Mouse (Mus musculus) thymus, adult 2 months (tissue): ENCODE results near the gene Dennd6a. TPM values are rescaled to one million over a fixed set of nuclear protein-coding genes. Genes with fewer than 3 reads are reported as not detected.

ENCODE experiments used
- DNase-seq: peaks from one replicate; pipeline ENCODE4 v3.0.0; 2021
- H3K27ac ChIP-seq: fragments of 200-500 bp; 2 replicates; pipeline ENCODE4 v1.5.1; 2012; ENCODE audit warnings: low read length, control low read depth; ENCODE audit not compliant: control insufficient read depth, insufficient read depth
- H3K27me3 ChIP-seq: fragments of 200-500 bp; 2 replicates; pipeline ENCODE4 v1.6.1; 2012; ENCODE audit warnings: mild to moderate bottlenecking, low read length, moderate library complexity, mixed read lengths; ENCODE audit not compliant: control insufficient read depth, insufficient read depth
- H3K36me3 ChIP-seq: fragments of 200-500 bp; 2 replicates; pipeline ENCODE4 v1.6.1; 2012; ENCODE audit warnings: mild to moderate bottlenecking, low read length, moderate library complexity; ENCODE audit not compliant: control insufficient read depth, insufficient read depth
- H3K4me1 ChIP-seq: fragments of 200-500 bp; replicated peaks from 2 replicates; pipeline ENCODE4 v1.6.1; 2012; ENCODE audit warnings: low read length; ENCODE audit not compliant: control insufficient read depth, insufficient read depth
- H3K4me3 ChIP-seq: fragments of 200-500 bp; 2 replicates; pipeline ENCODE4 v1.5.1; 2012; ENCODE audit warnings: mild to moderate bottlenecking, low read length, control low read depth, moderate library complexity; ENCODE audit not compliant: control insufficient read depth, insufficient read depth
- CTCF ChIP-seq: fragments of 200-500 bp; IDR thresholded peaks from 2 replicates; pipeline ENCODE4 v1.5.1; 2012; ENCODE audit warnings: mild to moderate bottlenecking, control low read depth, low read length, moderate library complexity, borderline replicate concordance; ENCODE audit not compliant: control insufficient read depth, poor library complexity, insufficient read depth; ENCODE audit errors: extremely low read depth
- POLR2A ChIP-seq: fragments of 200-500 bp; IDR thresholded peaks from 2 replicates; pipeline ENCODE4 v1.6.1; 2012; ENCODE audit warnings: mild to moderate bottlenecking, low read length, control low read depth, moderate library complexity; ENCODE audit not compliant: control insufficient read depth, poor library complexity, insufficient read depth; ENCODE audit errors: extremely low read depth
- WGBS: fragments of 180-500 bp; shearing (Covaris S2); methylation state at CpG from one replicate; pipeline ENCODE4 v1.1.7; 2018; 5-methylcytosine and 5-hydroxymethylcytosine counted together
- polyA plus RNA-seq: library from polyadenylated mRNA; depleted of rRNA; stranded (reverse); fragments of >200 nt; gene quantifications from 2 replicates; pipeline ENCODE4 v1.2.3, GENCODE M21; 2012

The Dennd6a gene
- polyA plus RNA-seq, 1 experiment, result 17.1 TPM

- H3K4me3 ChIP-seq, result no peak overlapping the region
- WGBS, result 90% methylated on average over 3 of the region's 3 CpGs
- peaks cover 10% of the 10 kb centered on the region for H3K4me1 ChIP-seq
- H3K27ac ChIP-seq, result no peak overlapping the region
- no peak for DNase-seq
- no peaks in the 10 kb centered on the region for H3K27me3 ChIP-seq
- TF ChIP-seq POLR2A, result no peak
- TF ChIP-seq CTCF, result no peak
- H3K36me3 ChIP-seq, result peaks cover 5% of the 10 kb centered on the region; the same call in 1 of the 2 replicates
Measured at GRCm38 (mm10) chr14:26583645-26584044, 10.0 kb downstream of the Dennd6a start.

- TF ChIP-seq POLR2A (no peak), CTCF (no peak)
- Histone ChIP-seq H3K4me1 (peaks cover 18% of the 10 kb centered on the region), H3K27me3 (no peaks in the 10 kb centered on the region), H3K36me3 (peaks cover under 1% of the 10 kb centered on the region; the same call in 1 of the 2 replicates), H3K27ac (no peak overlapping the region; the same call in 1 of the 2 replicates), H3K4me3 (no peak overlapping the region)
- DNase-seq, result no peak
Measured at GRCm38 (mm10) chr14:26587116-26587515, 13.5 kb downstream of the Dennd6a start.

- Histone ChIP-seq H3K27me3 (no peaks in the 10 kb centered on the region), H3K4me1 (peaks cover 18% of the 10 kb centered on the region), H3K36me3 (no peaks in the 10 kb centered on the region), H3K4me3 (no peak overlapping the region), H3K27ac (peak overlapping the region; percentile 30; the same call in 1 of the 2 replicates)
- TF ChIP-seq POLR2A (no peak), CTCF (no peak)
- DNase-seq, result no peak
Measured at GRCm38 (mm10) chr14:26591353-26591752, 17.7 kb downstream of the Dennd6a start.

GRCm38 (mm10) chr14:26593281-26593895, 19.7 kb downstream of the Dennd6a start:
- no peak for TF ChIP-seq CTCF
- TF ChIP-seq POLR2A, result no peak
- no peak overlapping the region for H3K27ac ChIP-seq
- no peak for DNase-seq
- peaks cover 15% of the 10 kb centered on the region for H3K4me1 ChIP-seq
- no peak overlapping the region for H3K4me3 ChIP-seq
- 70% methylated on average over 2 of the region's 2 CpGs for WGBS
- no peaks in the 10 kb centered on the region for H3K27me3 ChIP-seq
- peaks cover 5% of the 10 kb centered on the region; the same call in 1 of the 2 replicates for H3K36me3 ChIP-seq

- no peak overlapping the region for H3K4me3 ChIP-seq
- peaks cover 16% of the 10 kb centered on the region for H3K36me3 ChIP-seq
- no peaks in the 10 kb centered on the region for H3K27me3 ChIP-seq
- no peak overlapping the region for H3K27ac ChIP-seq
- 95% methylated on average over 7 of the region's 7 CpGs for WGBS
- TF ChIP-seq CTCF, result no peak
- no peak for TF ChIP-seq POLR2A
- DNase-seq, result no peak
- H3K4me1 ChIP-seq, result peaks cover 13% of the 10 kb centered on the region
Measured at GRCm38 (mm10) chr14:26595167-26595566, 21.5 kb downstream of the Dennd6a start.

- H3K27ac ChIP-seq, result no peak overlapping the region
- 66% methylated on average over 5 of the region's 5 CpGs for WGBS
- H3K27me3 ChIP-seq, result no peaks in the 10 kb centered on the region
- no peak overlapping the region for H3K4me3 ChIP-seq
- TF ChIP-seq POLR2A (no peak), CTCF (no peak)
- peaks cover 8% of the 10 kb centered on the region for H3K4me1 ChIP-seq
- peaks cover 16% of the 10 kb centered on the region for H3K36me3 ChIP-seq
- DNase-seq, result no peak
Measured at GRCm38 (mm10) chr14:26595695-26596365, 22.2 kb downstream of the Dennd6a start.

- TF ChIP-seq CTCF (no peak), POLR2A (no peak)
- WGBS, result 90% methylated on average over 4 of the region's 4 CpGs
- Histone ChIP-seq H3K36me3 (peaks cover 56% of the 10 kb centered on the region), H3K27ac (no peak overlapping the region), H3K27me3 (no peaks in the 10 kb centered on the region), H3K4me3 (no peak overlapping the region), H3K4me1 (no peaks in the 10 kb centered on the region)
- DNase-seq, result no peak
Measured at GRCm38 (mm10) chr14:26605354-26605753, 31.7 kb downstream of the Dennd6a start.
